Mouse (Mus musculus): ENCODE results near the gene Igsf3. TPM values are rescaled to one million over a fixed set of nuclear protein-coding genes. Genes with fewer than 3 reads are reported as not detected.

Gene Igsf3
- total RNA-seq, 1 experiment, result 22.9 TPM

GRCm38 (mm10) chr3:101448765-101449164 lies 71.9 kb downstream of the Igsf3 start:
- TF ChIP-seq HCFC1 (IDR thresholded peaks at IDR 0.05; ENCODE audit: borderline replicate concordance, insufficient read depth, low read length) (no peak), MAFK (IDR thresholded peaks at IDR 0.05; ENCODE audit: insufficient read depth, low read depth, low read length) (no peak), CHD2 (IDR thresholded peaks at IDR 0.05; ENCODE audit: low read depth, low read length) (no peak), ZC3H11A (IDR thresholded peaks at IDR 0.05; ENCODE audit: borderline replicate concordance, low read depth, low read length) (no peak), ZNF384 (IDR thresholded peaks at IDR 0.05; ENCODE audit: low read depth, low read length) (no peak)
- Histone ChIP-seq H3K9ac (ENCODE audit: insufficient read depth, low read depth, low read length, poor library complexity, severe bottlenecking) (no peak overlapping the region), H3K4me3 (ENCODE audit: insufficient read depth in 1 of 2, low read depth in 1 of 2, low read length in 2 of 2, poor library complexity in 1 of 2, severe bottlenecking in 1 of 2) (no peak overlapping the region), H3K4me1 (ENCODE audit: control insufficient read depth in 2 of 2, insufficient read depth in 2 of 2, low read length in 2 of 2, poor library complexity in 1 of 2) (peaks cover 21 to 31% of the 10 kb centered on the region in 2 experiments), H3K9me3 (ENCODE audit: control insufficient read depth, insufficient read depth, low read depth, low read length) (no peaks in the 10 kb centered on the region), H3K27ac (ENCODE audit: insufficient read depth, low read depth, low read length, poor library complexity, severe bottlenecking) (no peak overlapping the region), H3K36me3 (ENCODE audit: control insufficient read depth, insufficient read depth, low read length, poor library complexity, severe bottlenecking) (peaks cover 10% of the 10 kb centered on the region; the same call in 1 of the 2 replicates)
- in situ Hi-C loops (cut with MboI; ENCODE audit: low sequenced_read_pairs in 2 of 2, unreplicated experiment in 2 of 2), result no loop called here
- DNase-seq (ENCODE audit: low read depth, low spot score), result no peak

GRCm38 (mm10) chr3:101450811-101451428 lies 74.0 kb downstream of the Igsf3 start:
- Histone ChIP-seq H3K9me3 (ENCODE audit: control insufficient read depth, insufficient read depth, low read depth, low read length) (no peaks in the 10 kb centered on the region), H3K9ac (ENCODE audit: insufficient read depth, low read depth, low read length, poor library complexity, severe bottlenecking) (no peak overlapping the region), H3K36me3 (ENCODE audit: control insufficient read depth, insufficient read depth, low read length, poor library complexity, severe bottlenecking) (peaks cover 14% of the 10 kb centered on the region; the same call in 1 of the 2 replicates), H3K4me1 (ENCODE audit: control insufficient read depth in 2 of 2, insufficient read depth in 2 of 2, low read length in 2 of 2, poor library complexity in 1 of 2) (peaks cover 16 to 23% of the 10 kb centered on the region in 2 experiments), H3K4me3 (ENCODE audit: insufficient read depth in 1 of 2, low read depth in 1 of 2, low read length in 2 of 2, poor library complexity in 1 of 2, severe bottlenecking in 1 of 2) (no peak overlapping the region), H3K27ac (ENCODE audit: insufficient read depth, low read depth, low read length, poor library complexity, severe bottlenecking) (no peak overlapping the region)
- no peak for DNase-seq (ENCODE audit: low read depth, low spot score)
- in situ Hi-C loops (cut with MboI; ENCODE audit: low sequenced_read_pairs in 2 of 2, unreplicated experiment in 2 of 2), result loop anchor here (25.0 kb wide), 2 partner anchors 139 to 489 kb away; partner anchors contain the start of gene Ttf2 (in 2 of the 2)
- TF ChIP-seq ZNF384 (IDR thresholded peaks at IDR 0.05; ENCODE audit: low read depth, low read length) (no peak), CHD2 (IDR thresholded peaks at IDR 0.05; ENCODE audit: low read depth, low read length) (no peak), MAFK (IDR thresholded peaks at IDR 0.05; ENCODE audit: insufficient read depth, low read depth, low read length) (no peak), HCFC1 (IDR thresholded peaks at IDR 0.05; ENCODE audit: borderline replicate concordance, insufficient read depth, low read length) (no peak), ZC3H11A (IDR thresholded peaks at IDR 0.05; ENCODE audit: borderline replicate concordance, low read depth, low read length) (no peak)

- TF ChIP-seq HCFC1 (IDR thresholded peaks at IDR 0.05; ENCODE audit: borderline replicate concordance, insufficient read depth, low read length), result no peak
- no peak for TF ChIP-seq ZNF384 (IDR thresholded peaks at IDR 0.05; ENCODE audit: low read depth, low read length)
- no peak for TF ChIP-seq CHD2 (IDR thresholded peaks at IDR 0.05; ENCODE audit: low read depth, low read length)
- no peak for TF ChIP-seq MAFK (IDR thresholded peaks at IDR 0.05; ENCODE audit: insufficient read depth, low read depth, low read length)
- TF ChIP-seq ZC3H11A (IDR thresholded peaks at IDR 0.05; ENCODE audit: borderline replicate concordance, low read depth, low read length), result no peak
- in situ Hi-C loops (cut with MboI; ENCODE audit: low sequenced_read_pairs in 2 of 2, unreplicated experiment in 2 of 2), result loop anchor here (5.0 to 25.0 kb wide), 3 partner anchors 138 to 498 kb away; partner anchors contain the start of gene Ttf2 (in 2 of the 2)
- no peak overlapping the region for H3K4me3 ChIP-seq (ENCODE audit: insufficient read depth in 1 of 2, low read depth in 1 of 2, low read length in 2 of 2, poor library complexity in 1 of 2, severe bottlenecking in 1 of 2)
- no peaks in the 10 kb centered on the region for H3K9me3 ChIP-seq (ENCODE audit: control insufficient read depth, insufficient read depth, low read depth, low read length)
- H3K9ac ChIP-seq (ENCODE audit: insufficient read depth, low read depth, low read length, poor library complexity, severe bottlenecking), result no peak overlapping the region
- H3K27ac ChIP-seq (ENCODE audit: insufficient read depth, low read depth, low read length, poor library complexity, severe bottlenecking), result no peak overlapping the region
- DNase-seq (ENCODE audit: low read depth, low spot score), result no peak
- H3K36me3 ChIP-seq (ENCODE audit: control insufficient read depth, insufficient read depth, low read length, poor library complexity, severe bottlenecking), result peaks cover 20% of the 10 kb centered on the region; the same call in 1 of the 2 replicates
- peaks cover 4% of the 10 kb centered on the region in 2 experiments; a peak in 1 of 4 replicates for H3K4me1 ChIP-seq (ENCODE audit: control insufficient read depth in 2 of 2, insufficient read depth in 2 of 2, low read length in 2 of 2, poor library complexity in 1 of 2)
These were observed 83.7 kb downstream of the Igsf3 start for GRCm38 (mm10) chr3:101460618-101461017.

GRCm38 (mm10) chr3:101461046-101461445 lies 84.2 kb downstream of the Igsf3 start:
- TF ChIP-seq CHD2 (IDR thresholded peaks at IDR 0.05; ENCODE audit: low read depth, low read length) (no peak), ZC3H11A (IDR thresholded peaks at IDR 0.05; ENCODE audit: borderline replicate concordance, low read depth, low read length) (no peak), ZNF384 (IDR thresholded peaks at IDR 0.05; ENCODE audit: low read depth, low read length) (no peak), HCFC1 (IDR thresholded peaks at IDR 0.05; ENCODE audit: borderline replicate concordance, insufficient read depth, low read length) (no peak), MAFK (IDR thresholded peaks at IDR 0.05; ENCODE audit: insufficient read depth, low read depth, low read length) (no peak)
- DNase-seq (ENCODE audit: low read depth, low spot score), result no peak
- in situ Hi-C loops (cut with MboI; ENCODE audit: low sequenced_read_pairs in 2 of 2, unreplicated experiment in 2 of 2), result loop anchor here (5.0 to 25.0 kb wide), 3 partner anchors 139 to 499 kb away; partner anchors contain the start of gene Ttf2 (in 2 of the 2)
- H3K4me1 ChIP-seq (ENCODE audit: control insufficient read depth in 2 of 2, insufficient read depth in 2 of 2, low read length in 2 of 2, poor library complexity in 1 of 2), result peaks cover 4% of the 10 kb centered on the region in 2 experiments; a peak in 1 of 4 replicates
- H3K9ac ChIP-seq (ENCODE audit: insufficient read depth, low read depth, low read length, poor library complexity, severe bottlenecking), result no peak overlapping the region
- H3K27ac ChIP-seq (ENCODE audit: insufficient read depth, low read depth, low read length, poor library complexity, severe bottlenecking), result no peak overlapping the region
- H3K36me3 ChIP-seq (ENCODE audit: control insufficient read depth, insufficient read depth, low read length, poor library complexity, severe bottlenecking), result peaks cover 20% of the 10 kb centered on the region; the same call in 1 of the 2 replicates
- H3K4me3 ChIP-seq (ENCODE audit: insufficient read depth in 1 of 2, low read depth in 1 of 2, low read length in 2 of 2, poor library complexity in 1 of 2, severe bottlenecking in 1 of 2), result no peak overlapping the region
- H3K9me3 ChIP-seq (ENCODE audit: control insufficient read depth, insufficient read depth, low read depth, low read length), result no peaks in the 10 kb centered on the region

Measured in ES-E14 (cell line).